Mouse (Mus musculus) midbrain, embryonic 15.5 days (tissue): ENCODE data around the gene Zswim2. TPM values are rescaled to one million over a fixed set of nuclear protein-coding genes. Genes with fewer than 3 reads are reported as not detected.

Source experiments
- ATAC-seq: fragments of 200-750 bp; cut with Nextera tagmentation; replicated peaks from 2 replicates; pipeline ENCODE4 v1.8.0; 2017; ENCODE audit warnings: moderate TSS enrichment
- H3K27ac ChIP-seq: fragments of 300-500 bp; sonication (generic); 2 replicates; pipeline ENCODE4 v1.5.1; 2015; ENCODE audit warnings: mild to moderate bottlenecking, inconsistent platforms
- H3K27me3 ChIP-seq: fragments of 300-500 bp; sonication (generic); replicated peaks from 2 replicates; pipeline ENCODE4 v1.6.1; 2015; ENCODE audit warnings: inconsistent platforms
- H3K36me3 ChIP-seq: fragments of 300-500 bp; sonication (generic); replicated peaks from 2 replicates; pipeline ENCODE4 v1.6.1; 2015; ENCODE audit warnings: inconsistent platforms
- H3K4me1 ChIP-seq: fragments of 300-500 bp; sonication (generic); 2 replicates; pipeline ENCODE4 v1.6.1; 2015; ENCODE audit warnings: inconsistent platforms
- H3K4me2 ChIP-seq: fragments of 300-500 bp; sonication (generic); 2 replicates; pipeline ENCODE4 v1.6.1; 2015; ENCODE audit warnings: inconsistent platforms, mild to moderate bottlenecking, moderate library complexity
- H3K4me3 ChIP-seq: fragments of 300-500 bp; sonication (generic); 2 replicates; pipeline ENCODE4 v1.5.1; 2015; ENCODE audit warnings: mild to moderate bottlenecking, inconsistent platforms
- H3K9ac ChIP-seq: fragments of 300-500 bp; sonication (generic); 2 replicates; pipeline ENCODE4 v1.6.1; 2015; ENCODE audit warnings: mild to moderate bottlenecking, inconsistent platforms
- H3K9me3 ChIP-seq: fragments of 300-500 bp; sonication (generic); 2 replicates; pipeline ENCODE4 v1.6.1; 2016; ENCODE audit warnings: inconsistent platforms
- WGBS: fragments of 180-500 bp; shearing (Covaris S2); methylation state at CpG from one replicate; pipeline ENCODE4 v1.1.7; 2015; ENCODE audit warnings: mixed read lengths; 5-methylcytosine and 5-hydroxymethylcytosine counted together
- polyA plus RNA-seq: library from polyadenylated mRNA; unstranded; fragments of >200 nt; fragmentation: Nextera tagmentation; extraction: Ambion mirVana; gene quantifications from 2 replicates; pipeline ENCODE4 v1.2.1, GENCODE M21; 2015

Zswim2 gene
- polyA plus RNA-seq, 1 experiment from 2014 or later, result not detected

DNA sequence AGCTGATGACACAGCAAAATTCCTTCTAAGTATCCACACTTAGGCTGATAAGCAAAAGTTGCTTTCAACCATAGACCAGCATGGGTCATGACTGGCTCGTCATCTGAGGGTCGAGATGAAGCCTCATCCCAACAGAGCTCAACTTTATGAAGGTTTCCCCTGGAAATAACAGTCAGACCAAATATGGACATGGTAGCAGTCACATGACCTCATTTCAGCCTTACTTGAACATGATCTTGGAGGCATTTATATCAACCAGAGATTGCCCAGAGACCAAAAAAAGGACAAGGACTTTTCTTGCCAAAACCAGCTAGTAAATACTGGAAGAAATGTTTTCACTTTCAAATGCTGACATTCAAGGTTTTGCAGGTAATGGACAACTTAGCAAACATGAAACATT is 47.3 kb downstream of the Zswim2 start:
- Histone ChIP-seq H3K9me3 (no peaks in the 10 kb centered on the region), H3K4me3 (no peak overlapping the region), H3K4me2 (no peak overlapping the region), H3K27ac (no peak overlapping the region), H3K9ac (no peak overlapping the region), H3K4me1 (no peaks in the 10 kb centered on the region), H3K36me3 (no peaks in the 10 kb centered on the region), H3K27me3 (no peaks in the 10 kb centered on the region)
- no peak for ATAC-seq
- WGBS, result 94% methylated on average over 2 of the region's 2 CpGs

DNA sequence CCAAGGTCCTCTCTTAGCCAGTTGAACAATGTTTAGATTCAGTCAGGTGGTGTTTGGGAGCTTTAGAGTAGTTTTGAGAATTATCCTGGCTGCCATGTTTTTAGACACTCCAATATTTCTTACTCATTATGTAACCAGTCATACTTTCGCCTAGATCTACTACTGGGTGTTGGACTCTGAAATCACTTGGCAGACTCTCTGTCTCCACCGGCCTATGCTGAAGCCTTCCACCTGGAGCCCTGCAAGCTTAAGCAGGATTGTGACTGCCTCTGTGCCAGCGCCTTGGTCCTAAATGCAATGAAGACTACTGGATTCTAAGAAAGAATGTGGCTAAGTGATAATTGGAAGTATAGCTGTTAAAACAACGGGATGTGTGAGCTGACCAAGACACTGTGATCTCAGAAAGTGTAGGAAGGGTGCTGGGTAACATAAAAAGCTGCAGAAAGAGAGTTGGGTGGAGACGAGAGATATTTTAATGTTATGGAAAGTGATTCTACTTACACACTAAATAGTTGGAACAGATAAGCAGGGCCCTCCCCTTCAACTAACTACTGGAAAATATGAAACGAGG is 57.1 kb downstream of the Zswim2 start:
- Histone ChIP-seq H3K27ac (no peak overlapping the region), H3K36me3 (peaks cover 15% of the 10 kb centered on the region), H3K4me2 (no peak overlapping the region), H3K9me3 (no peaks in the 10 kb centered on the region), H3K4me3 (no peak overlapping the region), H3K9ac (no peak overlapping the region), H3K4me1 (no peaks in the 10 kb centered on the region), H3K27me3 (no peaks in the 10 kb centered on the region)
- WGBS, result 85% methylated on average over 6 of the region's 6 CpGs
- ATAC-seq, result no peak

Other genes starting within 250 kb of the Zswim2 start
- gene Itgav, start 216.8 kb downstream of the Zswim2 start, polyA plus RNA-seq, result 16.1 and 16.9 TPM in 2 replicates
- gene Fam171b, start 128.6 kb downstream of the Zswim2 start, polyA plus RNA-seq, result 75.9 and 82.2 TPM in 2 replicates
- gene Gm13698, start 14.5 kb upstream of the Zswim2 start, polyA plus RNA-seq, result not detected in 2 replicates
- gene Gm13693, start 20.3 kb upstream of the Zswim2 start, polyA plus RNA-seq, result not detected in 2 replicates
- gene Gm13695, start 26.1 kb upstream of the Zswim2 start, polyA plus RNA-seq, result not detected in 2 replicates
- not detected in 2 replicates for gene Gm13696, start 31.9 kb upstream of the Zswim2 start, polyA plus RNA-seq
- not detected in 2 replicates for gene Gm13694, start 37.7 kb upstream of the Zswim2 start, polyA plus RNA-seq
- gene Gm13697, start 43.5 kb upstream of the Zswim2 start, polyA plus RNA-seq, result not detected in 2 replicates
- gene Gm13691, start 49.3 kb upstream of the Zswim2 start, polyA plus RNA-seq, result not detected in 2 replicates